ENCODE assay signal across 24 mouse cellular contexts in genomic region chr4:12659084-12659483, GRCm38 (mm10).
"Had no signal": no experiment of that assay in that cellular context is flagged by ENCODE, and none has a peak within 500 bp of the region (broad histone marks: within the 10 kb centered on the region; RNA-seq: fewer than 3 reads in every experiment).

No protein-coding gene starts in this region.

- H3K4me1 ChIP-seq: heart, embryonic 15.5 days; intestine, embryonic 15.5 days had no signal

- H3K9ac ChIP-seq: heart, embryonic 13.5 days; heart, embryonic 15.5 days; hindbrain, embryonic 12.5 days; hindbrain, embryonic 14.5 days; intestine, embryonic 15.5 days; limb, embryonic 12.5 days had no signal

- H3K4me3 ChIP-seq: heart, adult 2 months; heart, embryonic 13.5 days; heart, embryonic 15.5 days; hindbrain, embryonic 10.5 days; hindbrain, embryonic 12.5 days; intestine, embryonic 15.5 days; layer of hippocampus, adult 2 months; left cerebral cortex, adult 2 months; limb, embryonic 10.5 days; limb, embryonic 12.5 days had no signal

- H3K27me3 ChIP-seq: heart, embryonic 13.5 days; heart, embryonic 15.5 days; hindbrain, embryonic 12.5 days; intestine, embryonic 15.5 days; limb, embryonic 12.5 days had no signal

- DNase-seq: gastrocnemius, postnatal 14 days; gastrocnemius, postnatal 36 days; heart, adult 11 months; heart, adult 2 months; heart, postnatal 4 days; kidney, adult 18-20 months; kidney, adult 8-10 months; kidney, postnatal 10 days; kidney, postnatal 25 days; kidney, postnatal 4 days; liver had no signal

- H3K4me2 ChIP-seq: heart, embryonic 11.5 days; heart, embryonic 13.5 days; heart, embryonic 15.5 days; hindbrain, embryonic 12.5 days; hindbrain, embryonic 14.5 days; intestine, embryonic 15.5 days; limb, embryonic 12.5 days had no signal

- H3K27ac ChIP-seq: heart, adult 2 months; heart, embryonic 13.5 days; heart, embryonic 15.5 days; hindbrain, embryonic 10.5 days; hindbrain, embryonic 12.5 days; hindbrain, embryonic 14.5 days; intestine, embryonic 15.5 days; layer of hippocampus, adult 2 months; left cerebral cortex, adult 2 months; limb, embryonic 10.5 days; limb, embryonic 12.5 days had no signal

- ATAC-seq: inflammation-experienced regulatory T-cells, adult 6 months; intestine, embryonic 15.5 days; intestine, postnatal 0 days had no signal

- H3K9me3 ChIP-seq: heart, embryonic 13.5 days; heart, embryonic 15.5 days; hindbrain, embryonic 10.5 days; hindbrain, embryonic 12.5 days; intestine, embryonic 15.5 days; limb, embryonic 10.5 days; limb, embryonic 12.5 days had no signal

- H3K36me3 ChIP-seq: heart, embryonic 13.5 days; heart, embryonic 15.5 days; hindbrain, embryonic 10.5 days; hindbrain, embryonic 12.5 days; intestine, embryonic 15.5 days; limb, embryonic 10.5 days; limb, embryonic 12.5 days had no signal
